Mouse (Mus musculus) ES-Bruce4 (cell line): Measurements from ENCODE around the gene Comt. TPM values are rescaled to one million over a fixed set of nuclear protein-coding genes. Genes with fewer than 3 reads are reported as not detected.

Experiments used
- H3K27ac ChIP-seq: 2 replicates; pipeline ENCODE4 v1.5.1; 2012; ENCODE audit warnings: low read length, inconsistent platforms; ENCODE audit not compliant: insufficient read depth
- H3K27me3 ChIP-seq: 2 replicates; pipeline ENCODE4 v1.6.1; 2012; ENCODE audit warnings: mild to moderate bottlenecking, low read length, inconsistent platforms; ENCODE audit not compliant: control insufficient read depth, poor library complexity, insufficient read depth, severe bottlenecking
- H3K36me3 ChIP-seq: 2 replicates; pipeline ENCODE4 v1.6.1; 2012; ENCODE audit warnings: inconsistent platforms, mild to moderate bottlenecking, low read length, moderate library complexity; ENCODE audit not compliant: control insufficient read depth, poor library complexity, insufficient read depth, severe bottlenecking
- H3K4me1 ChIP-seq: one replicate; pipeline ENCODE4 v1.8.1; 2011; ENCODE audit warnings: low read length; ENCODE audit not compliant: control insufficient read depth, insufficient read depth
- H3K4me3 ChIP-seq: 2 replicates; pipeline ENCODE4 v1.5.1; 2011; ENCODE audit warnings: low read depth, mild to moderate bottlenecking, low read length
- H3K9ac ChIP-seq: 2 replicates; pipeline ENCODE4 v1.6.1; 2012; ENCODE audit warnings: low read depth, mild to moderate bottlenecking, inconsistent platforms; ENCODE audit not compliant: poor library complexity, severe bottlenecking
- H3K9me3 ChIP-seq: replicated peaks from 2 replicates; pipeline ENCODE4 v1.6.1; 2012; ENCODE audit warnings: mild to moderate bottlenecking, low read length, inconsistent platforms; ENCODE audit not compliant: control insufficient read depth, poor library complexity, insufficient read depth, severe bottlenecking
- CTCF ChIP-seq: IDR thresholded peaks from one replicate; pipeline ENCODE4 v1.8.1; 2011; ENCODE audit warnings: low read depth, low read length
- EP300 ChIP-seq: IDR thresholded peaks from 2 replicates; pipeline ENCODE4 v1.6.1; 2011; ENCODE audit warnings: low read depth, low read length; ENCODE audit not compliant: insufficient read depth
- POLR2A ChIP-seq: IDR thresholded peaks from one replicate; pipeline ENCODE4 v1.8.1; 2011; ENCODE audit warnings: low read length; ENCODE audit not compliant: insufficient read depth
- polyA plus RNA-seq: library from polyadenylated mRNA; stranded (reverse); fragments of >200 nt; gene quantifications from 2 replicates; pipeline ENCODE4 v1.2.4, GENCODE M21; 2011; ENCODE audit warnings: low read depth; ENCODE audit not compliant: missing spikeins, insufficient read depth, insufficient read length

Gene Comt
- 13.6 and 15.4 TPM in 2 replicates for polyA plus RNA-seq

- no peak within 1 kb of the TSS for H3K27ac ChIP-seq
- no peaks in the 10 kb centered on the region for H3K36me3 ChIP-seq
Measured at GRCm38 (mm10) chr16:18426802-18427280, at the start of gene Comt. Gene Comt, minus strand, starts transcription at chr16:18426852.

GRCm38 (mm10) chr16:18474021-18474420 is 47.4 kb upstream of the Comt start:
- H3K36me3 ChIP-seq: no peaks in the 10 kb centered on the region
- no peak overlapping the region for H3K27ac ChIP-seq
- TF ChIP-seq POLR2A (no peak), EP300 (no peak), CTCF (no peak)

More at GRCm38 (mm10) chr16:18426802-18427280, at the start of gene Comt:
- Histone ChIP-seq H3K4me3 (peak within 1 kb of the TSS; percentile 80), H3K27me3 (no peaks in the 10 kb centered on the region), H3K9ac (peak within 1 kb of the TSS; percentile 66), H3K4me1 (no peaks in the 10 kb centered on the region), H3K9me3 (no peaks in the 10 kb centered on the region)
- TF ChIP-seq EP300: no peak
- TF ChIP-seq POLR2A: no peak
- no peak for TF ChIP-seq CTCF

GRCm38 (mm10) chr16:18472976-18473375 is 46.3 kb upstream of the Comt start:
- TF ChIP-seq CTCF (no peak), EP300 (no peak), POLR2A (no peak)
- Histone ChIP-seq H3K4me1 (peaks cover 2% of the 10 kb centered on the region), H3K36me3 (no peaks in the 10 kb centered on the region), H3K27me3 (no peaks in the 10 kb centered on the region), H3K9me3 (no peaks in the 10 kb centered on the region), H3K27ac (no peak overlapping the region), H3K4me3 (no peak overlapping the region), H3K9ac (no peak overlapping the region)

More at GRCm38 (mm10) chr16:18474021-18474420, 47.4 kb upstream of the Comt start:
- Histone ChIP-seq H3K9ac (no peak overlapping the region), H3K4me1 (peaks cover 2% of the 10 kb centered on the region), H3K27me3 (no peaks in the 10 kb centered on the region), H3K9me3 (no peaks in the 10 kb centered on the region), H3K4me3 (no peak overlapping the region)

- Histone ChIP-seq H3K27me3 (no peaks in the 10 kb centered on the region), H3K9ac (no peak overlapping the region), H3K36me3 (no peaks in the 10 kb centered on the region), H3K27ac (no peak overlapping the region), H3K4me1 (peaks cover 2% of the 10 kb centered on the region), H3K9me3 (no peaks in the 10 kb centered on the region), H3K4me3 (no peak overlapping the region)
- no peak for TF ChIP-seq EP300
- TF ChIP-seq POLR2A: no peak
- TF ChIP-seq CTCF: no peak
Measured at GRCm38 (mm10) chr16:18472416-18472815, 45.8 kb upstream of the Comt start.

- no peaks in the 10 kb centered on the region for H3K36me3 ChIP-seq
- peaks cover 2% of the 10 kb centered on the region for H3K4me1 ChIP-seq
- H3K9me3 ChIP-seq: no peaks in the 10 kb centered on the region
- H3K9ac ChIP-seq: no peak overlapping the region
- TF ChIP-seq CTCF: no peak
- no peak for TF ChIP-seq EP300
- TF ChIP-seq POLR2A: no peak
- no peak overlapping the region for H3K27ac ChIP-seq
- H3K27me3 ChIP-seq: no peaks in the 10 kb centered on the region
- no peak overlapping the region for H3K4me3 ChIP-seq
Measured at GRCm38 (mm10) chr16:18471976-18472375, 45.3 kb upstream of the Comt start.

- H3K9ac ChIP-seq: no peak overlapping the region
- no peaks in the 10 kb centered on the region for H3K27me3 ChIP-seq
- H3K4me1 ChIP-seq: peaks cover 2% of the 10 kb centered on the region
- TF ChIP-seq CTCF (no peak), POLR2A (no peak), EP300 (no peak)
- H3K27ac ChIP-seq: no peak overlapping the region
- H3K36me3 ChIP-seq: no peaks in the 10 kb centered on the region
- H3K9me3 ChIP-seq: no peaks in the 10 kb centered on the region
- H3K4me3 ChIP-seq: no peak overlapping the region
Measured at GRCm38 (mm10) chr16:18471381-18471955, 44.8 kb upstream of the Comt start.
